Mouse (Mus musculus) adrenal gland, postnatal 25 days (tissue): ENCODE results near the gene Ifit1bl2. TPM values are rescaled to one million over a fixed set of nuclear protein-coding genes. Genes with fewer than 3 reads are reported as not detected.
"Not testable (repeated sequence)": the region's sequence is repeated elsewhere in the genome, so short reads cannot be mapped to it uniquely, and the experiment has no call there.

Experiments
- DNase-seq: peaks from one replicate; pipeline ENCODE4 v3.0.0; 2021; ENCODE audit warnings: mixed read lengths
- total RNA-seq: library from RNA; stranded (reverse); gene quantifications from 2 replicates; pipeline ENCODE4 v1.2.3, GENCODE M21; 2021

Gene Ifit1bl2
- total RNA-seq, 1 experiment from 2014 or later = 0.24 TPM

GRCm38 (mm10) chr19:34610118-34610517, 30.4 kb downstream of the Ifit1bl2 start:
- DNase-seq = not testable (repeated sequence)

- peak; percentile 29 for DNase-seq
Observed at GRCm38 (mm10) chr19:34607237-34608051, 33.1 kb downstream of the Ifit1bl2 start, which contains the start of gene Ifit3b. Gene Ifit3b, plus strand, starts transcription at chr19:34607970.

- DNase-seq = no peak
Observed at GRCm38 (mm10) chr19:34605472-34605871, 35.1 kb downstream of the Ifit1bl2 start.

- not testable (repeated sequence) for DNase-seq
Observed at GRCm38 (mm10) chr19:34601888-34602287, 38.7 kb downstream of the Ifit1bl2 start, which contains the start of gene Ifit1bl1. Gene Ifit1bl1, minus strand, starts transcription at chr19:34601956.

- DNase-seq = not testable (repeated sequence)
Observed at GRCm38 (mm10) chr19:34599250-34599649, 41.3 kb downstream of the Ifit1bl2 start.

GRCm38 (mm10) chr19:34598341-34598740, 42.2 kb downstream of the Ifit1bl2 start:
- no peak for DNase-seq

- DNase-seq = no peak
Observed at GRCm38 (mm10) chr19:34596811-34597210, 43.7 kb downstream of the Ifit1bl2 start.

GRCm38 (mm10) chr19:34594523-34594922, 46.0 kb downstream of the Ifit1bl2 start:
- not testable (repeated sequence) for DNase-seq

GRCm38 (mm10) chr19:34593456-34593855, 47.1 kb downstream of the Ifit1bl2 start:
- no peak for DNase-seq

GRCm38 (mm10) chr19:34588959-34589358, 51.6 kb downstream of the Ifit1bl2 start:
- DNase-seq = no peak

- DNase-seq = not testable (repeated sequence)
Observed at GRCm38 (mm10) chr19:34587898-34588692, 52.4 kb downstream of the Ifit1bl2 start.

GRCm38 (mm10) chr19:34585740-34586458, 54.6 kb downstream of the Ifit1bl2 start:
- not testable (repeated sequence) for DNase-seq

- DNase-seq = not testable (repeated sequence)
Observed at GRCm38 (mm10) chr19:34583126-34583766, 57.3 kb downstream of the Ifit1bl2 start, which contains the start of gene Ifit3. Gene Ifit3, plus strand, starts transcription at chr19:34583531.

GRCm38 (mm10) chr19:34582696-34583095, 57.8 kb downstream of the Ifit1bl2 start:
- not testable (repeated sequence) for DNase-seq

GRCm38 (mm10) chr19:34577121-34577520, 63.4 kb downstream of the Ifit1bl2 start:
- no peak for DNase-seq

- no peak for DNase-seq
Observed at GRCm38 (mm10) chr19:34573650-34574049, 66.9 kb downstream of the Ifit1bl2 start.

- no peak for DNase-seq
Observed at GRCm38 (mm10) chr19:34571080-34571479, 69.5 kb downstream of the Ifit1bl2 start.

GRCm38 (mm10) chr19:34569896-34570476, 70.6 kb downstream of the Ifit1bl2 start:
- no peak for DNase-seq

- no peak for DNase-seq
Observed at GRCm38 (mm10) chr19:34568988-34569895, 71.3 kb downstream of the Ifit1bl2 start.
